Mouse (Mus musculus) gastrocnemius, postnatal 4 days (tissue): ENCODE data around the gene Plagl1. TPM values are rescaled to one million over a fixed set of nuclear protein-coding genes. Genes with fewer than 3 reads are reported as not detected.

Experiments used
- DNase-seq, 2 experiments: peaks; one replicate each; pipeline ENCODE4 v3.0.0; 2021 to 2022; ENCODE audit warnings: low spot score in 2 of 2, mixed read lengths in 2 of 2
- total RNA-seq, 2 experiments: library from RNA; stranded (reverse); gene quantifications; 2 replicates each; pipeline ENCODE4 v1.2.3; 2021

The Plagl1 gene
- total RNA-seq, 2 experiments from 2014 or later, result 563 to 582 TPM

GRCm38 (mm10) chr10:13076807-13077532 is 16.7 kb downstream of the Plagl1 start:
- no peak for DNase-seq

DNA sequence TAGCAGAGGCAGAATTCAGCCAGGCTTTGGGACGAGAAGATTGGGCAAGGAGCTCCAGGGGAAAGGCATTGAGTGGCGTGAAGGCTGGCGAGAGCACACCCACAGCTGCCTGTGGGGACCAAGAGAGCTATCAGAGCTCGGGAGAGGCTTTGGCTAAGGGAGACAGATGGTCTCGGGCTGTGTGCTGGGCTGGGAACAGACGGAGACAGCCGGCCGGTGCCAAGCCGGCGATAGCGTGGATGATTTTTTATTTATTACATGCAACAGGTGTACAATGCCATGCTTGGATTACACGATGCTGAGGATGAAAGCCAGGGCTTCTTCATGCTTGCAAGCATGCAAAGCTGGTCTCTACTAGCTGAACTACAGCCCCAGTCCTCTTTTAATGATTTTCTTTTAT is 22.2 kb downstream of the Plagl1 start:
- DNase-seq, result peak in 1 of 2 experiments; percentile 38

GRCm38 (mm10) chr10:13090596-13091424 is 30.5 kb downstream of the Plagl1 start:
- DNase-seq, result peak; percentile 83 to 84

- no peak for DNase-seq
These were observed 32.7 kb downstream of the Plagl1 start for GRCm38 (mm10) chr10:13092996-13093395.

GRCm38 (mm10) chr10:13098895-13099294 is 38.6 kb downstream of the Plagl1 start:
- no peak for DNase-seq

- no peak for DNase-seq
These were observed 39.9 kb downstream of the Plagl1 start for GRCm38 (mm10) chr10:13100061-13100648.

DNA sequence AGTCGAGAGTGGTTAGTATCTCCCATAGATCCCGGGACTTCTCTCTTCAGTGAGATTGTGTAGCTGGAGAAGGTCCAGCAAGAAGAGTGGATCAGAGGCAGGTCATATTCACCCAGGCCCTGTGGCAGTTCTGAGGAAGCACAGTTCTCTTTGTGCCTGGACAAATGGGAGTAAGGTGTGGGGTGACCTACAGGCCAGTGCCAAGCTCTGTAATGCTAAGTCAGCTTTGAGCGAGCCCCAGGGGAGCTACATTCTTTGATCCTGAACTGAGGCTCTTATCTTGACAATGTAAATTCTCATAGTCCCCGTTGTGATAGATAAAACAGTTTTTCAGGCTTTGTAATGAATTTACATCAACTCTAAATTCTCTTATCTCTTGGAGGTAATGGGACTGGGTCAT is 42.1 kb downstream of the Plagl1 start:
- no peak for DNase-seq

DNA sequence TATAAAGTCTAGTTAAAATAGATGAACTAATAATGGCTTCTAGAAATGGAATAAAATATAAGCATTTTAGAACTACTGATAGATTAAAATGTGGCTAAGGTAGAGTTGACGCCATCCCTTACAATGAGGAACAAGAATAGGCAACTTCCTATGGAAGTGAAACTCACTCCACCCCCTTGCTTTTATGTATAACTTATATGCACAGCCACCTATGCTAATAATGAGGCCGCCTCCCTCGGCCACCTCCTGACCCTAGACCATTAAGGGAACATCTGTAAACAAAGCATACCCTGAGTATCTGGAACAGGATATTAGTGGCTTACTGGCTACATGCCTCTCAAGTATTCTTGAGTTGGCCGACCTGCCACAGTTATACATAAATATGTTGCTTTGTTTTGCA is 43.5 kb downstream of the Plagl1 start:
- DNase-seq, result no peak

DNA sequence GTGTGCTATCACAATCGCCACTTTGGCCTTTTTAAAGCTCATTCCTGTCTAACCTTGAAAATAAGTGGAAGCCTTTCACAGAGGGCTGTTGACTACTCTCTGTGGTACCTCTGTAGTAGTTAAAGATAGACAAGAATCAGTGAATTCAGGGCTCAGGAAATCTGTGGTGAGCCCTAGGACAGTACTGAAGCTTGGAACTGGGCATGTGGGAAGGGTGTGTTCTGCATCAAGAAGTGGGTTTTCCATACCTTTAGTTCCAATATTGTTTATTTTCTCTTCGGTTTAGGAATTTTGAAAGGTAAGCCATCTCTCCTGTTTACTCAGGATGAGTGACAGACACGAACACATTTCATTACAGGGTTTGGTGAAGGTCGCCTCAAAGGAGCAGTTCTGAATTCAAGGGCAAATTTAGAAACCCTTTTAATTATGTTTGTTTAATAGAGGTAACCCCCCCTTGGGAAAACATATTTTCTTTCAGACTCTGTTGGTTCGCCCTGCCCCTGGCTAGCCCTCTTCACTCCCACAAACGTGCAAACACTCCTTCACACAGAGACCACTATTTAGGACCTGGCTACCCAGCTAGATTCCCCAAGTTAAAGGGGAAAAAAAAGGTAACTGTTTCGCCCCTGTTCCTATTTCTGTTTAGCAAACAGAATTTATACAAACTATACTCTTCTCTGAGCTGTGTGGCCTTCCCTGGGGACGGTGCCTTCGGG is 46.8 kb downstream of the Plagl1 start:
- no peak for DNase-seq

GRCm38 (mm10) chr10:13108021-13108548 is 47.8 kb downstream of the Plagl1 start:
- no peak for DNase-seq

GRCm38 (mm10) chr10:13108847-13109246 is 48.5 kb downstream of the Plagl1 start:
- DNase-seq, result no peak

- DNase-seq, result no peak
These were observed 49.5 kb downstream of the Plagl1 start for GRCm38 (mm10) chr10:13109781-13110180.

DNA sequence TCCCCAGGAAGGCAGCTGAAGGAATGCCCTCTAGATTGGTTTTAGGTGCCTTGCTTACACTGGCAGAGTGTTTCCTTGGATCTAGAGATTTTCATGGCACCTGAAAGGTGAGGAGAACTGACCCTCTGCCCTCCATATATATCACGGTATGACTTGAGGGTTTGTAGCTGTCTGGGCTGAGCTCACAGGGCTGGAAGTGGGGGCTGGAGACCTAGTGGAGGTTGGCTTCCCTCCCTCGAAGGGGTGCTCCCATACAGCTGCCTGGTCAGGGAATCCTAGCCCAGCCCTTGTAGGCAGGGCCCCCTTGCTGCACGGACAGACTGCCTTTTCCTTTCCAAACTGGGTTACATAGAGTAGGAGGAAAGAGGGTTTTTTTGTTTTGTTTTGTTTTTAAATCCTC is 52.5 kb downstream of the Plagl1 start:
- DNase-seq, result no peak

DNA sequence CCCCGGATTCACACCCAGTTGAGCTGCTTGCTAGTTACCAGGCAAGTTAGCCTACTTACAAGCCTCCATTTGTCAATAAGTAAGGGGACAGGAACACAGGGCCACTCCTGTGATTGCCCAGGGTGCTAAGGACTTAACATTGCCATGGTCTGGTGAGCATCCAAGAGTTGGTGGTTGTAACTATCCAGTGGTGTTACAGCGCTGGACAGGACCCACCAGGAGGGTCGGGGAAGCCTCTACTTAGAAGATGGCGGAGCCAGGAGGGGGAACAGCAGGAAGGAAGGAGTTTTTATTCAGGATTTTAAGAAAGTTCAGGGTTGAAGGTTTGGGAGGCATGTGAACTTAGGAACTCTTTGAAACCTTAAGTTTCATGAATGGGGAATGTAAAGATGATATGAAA is 53.3 kb downstream of the Plagl1 start:
- no peak for DNase-seq

- DNase-seq, result no peak
These were observed 54.7 kb downstream of the Plagl1 start for GRCm38 (mm10) chr10:13115030-13115429.

GRCm38 (mm10) chr10:13116706-13117665 is 56.7 kb downstream of the Plagl1 start:
- no peak for DNase-seq

- no peak for DNase-seq
These were observed 57.9 kb downstream of the Plagl1 start for GRCm38 (mm10) chr10:13118024-13118769.

DNA sequence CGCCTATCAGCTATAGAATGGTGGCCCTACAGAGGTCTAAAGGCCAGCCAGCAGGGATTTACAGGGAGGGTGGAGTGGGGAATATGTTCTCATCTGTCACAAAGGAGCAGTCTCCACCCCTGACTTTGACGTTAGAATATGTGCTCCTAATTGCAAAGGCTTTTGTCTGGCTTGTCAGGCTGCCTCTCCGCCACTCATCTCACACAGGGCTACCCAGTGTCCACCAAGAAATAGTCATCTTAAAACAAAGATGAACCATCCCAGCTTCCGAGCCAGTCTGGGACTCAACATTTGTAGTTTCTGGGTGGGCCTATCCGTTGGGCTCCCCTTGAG is 58.4 kb downstream of the Plagl1 start:
- no peak for DNase-seq

DNA sequence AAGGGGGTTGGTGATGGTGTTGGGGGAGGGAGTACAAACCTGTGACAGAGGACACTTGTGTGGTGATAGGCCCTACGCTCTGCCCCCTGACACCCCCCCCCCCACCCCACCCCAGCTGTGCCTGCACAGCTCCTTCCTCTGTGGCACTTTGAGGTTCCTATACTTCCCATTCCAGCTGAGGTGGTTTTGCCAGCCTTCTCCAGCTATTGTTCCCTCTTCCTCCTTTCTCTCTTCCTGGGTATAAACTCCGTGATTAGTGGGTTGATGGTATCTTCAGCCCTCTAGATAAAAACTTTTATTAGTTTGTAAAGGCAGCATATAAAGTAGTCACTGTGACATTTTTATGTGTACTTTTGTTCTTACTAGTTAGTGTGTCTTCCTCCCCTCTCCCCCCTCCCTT is 59.0 kb downstream of the Plagl1 start:
- no peak for DNase-seq
